Mouse (Mus musculus): ENCODE data around the gene Rpl27a. TPM values are rescaled to one million over a fixed set of nuclear protein-coding genes. Genes with fewer than 3 reads are reported as not detected.

Rpl27a gene
- polyA plus RNA-seq, 1 experiment from 2014 or later = 127 TPM

- 55% methylated on average over 3 of the region's 3 CpGs for WGBS
- no peak for ATAC-seq (ENCODE audit: insufficient number of reproducible peaks, insufficient read depth, low FRiP score, low TSS enrichment)
- H3K36me3 ChIP-seq = peaks cover 54% of the 10 kb centered on the region
Measured at GRCm38 (mm10) chr7:109527536-109527935, 8.6 kb downstream of the Rpl27a start.

GRCm38 (mm10) chr7:109528356-109528755, 9.4 kb downstream of the Rpl27a start:
- Histone ChIP-seq H3K4me3 (no peak overlapping the region), H3K36me3 (peaks cover 49% of the 10 kb centered on the region), H3K9ac (no peak overlapping the region), H3K4me1 (no peaks in the 10 kb centered on the region), H3K27ac (no peak overlapping the region), H3K27me3 (no peaks in the 10 kb centered on the region), H3K4me2 (replicated peaks) (no peak overlapping the region), H3K9me3 (no peaks in the 10 kb centered on the region)
- ATAC-seq (ENCODE audit: insufficient number of reproducible peaks, insufficient read depth, low FRiP score, low TSS enrichment) = peak; percentile 65; the same call in 1 of the 2 replicates
- 10% methylated on average over 3 of the region's 3 CpGs for WGBS

More at GRCm38 (mm10) chr7:109527536-109527935, 8.6 kb downstream of the Rpl27a start:
- Histone ChIP-seq H3K4me2 (replicated peaks) (no peak overlapping the region), H3K9me3 (no peaks in the 10 kb centered on the region), H3K9ac (no peak overlapping the region), H3K27me3 (no peaks in the 10 kb centered on the region), H3K27ac (no peak overlapping the region), H3K4me3 (no peak overlapping the region), H3K4me1 (no peaks in the 10 kb centered on the region)

GRCm38 (mm10) chr7:109529741-109530140, 10.8 kb downstream of the Rpl27a start:
- no peaks in the 10 kb centered on the region for H3K27me3 ChIP-seq
- no peaks in the 10 kb centered on the region for H3K9me3 ChIP-seq
- peaks cover 44% of the 10 kb centered on the region for H3K36me3 ChIP-seq
- ATAC-seq (ENCODE audit: insufficient number of reproducible peaks, insufficient read depth, low FRiP score, low TSS enrichment) = no peak
- 79% methylated on average over 2 of the region's 2 CpGs for WGBS
- H3K4me3 ChIP-seq = no peak overlapping the region
- no peaks in the 10 kb centered on the region for H3K4me1 ChIP-seq
- H3K4me2 ChIP-seq (replicated peaks) = no peak overlapping the region
- no peak overlapping the region for H3K9ac ChIP-seq
- H3K27ac ChIP-seq = no peak overlapping the region

- ATAC-seq (ENCODE audit: insufficient number of reproducible peaks, insufficient read depth, low FRiP score, low TSS enrichment) = no peak
- peaks cover 47% of the 10 kb centered on the region for H3K36me3 ChIP-seq
- H3K4me1 ChIP-seq = 0 out of 2 replicates have a peak, but pooled peaks cover under 1% of the 10 kb centered on the region
- no peaks in the 10 kb centered on the region for H3K9me3 ChIP-seq
- H3K4me3 ChIP-seq = no peak overlapping the region
- 87% methylated on average over 5 of the region's 5 CpGs for WGBS
- H3K27ac ChIP-seq = no peak overlapping the region
- H3K4me2 ChIP-seq (replicated peaks) = no peak overlapping the region
- H3K27me3 ChIP-seq = no peaks in the 10 kb centered on the region
- no peak overlapping the region for H3K9ac ChIP-seq
Measured at GRCm38 (mm10) chr7:109531501-109531900, 12.6 kb downstream of the Rpl27a start.

- WGBS = 84% methylated on average over 3 of the region's 3 CpGs
- Histone ChIP-seq H3K36me3 (peaks cover 43% of the 10 kb centered on the region), H3K4me3 (no peak overlapping the region), H3K9me3 (no peaks in the 10 kb centered on the region), H3K4me2 (replicated peaks) (no peak overlapping the region), H3K4me1 (0 out of 2 replicates have a peak, but pooled peaks cover 3% of the 10 kb centered on the region), H3K9ac (no peak overlapping the region), H3K27ac (no peak overlapping the region), H3K27me3 (no peaks in the 10 kb centered on the region)
- no peak for ATAC-seq (ENCODE audit: insufficient number of reproducible peaks, insufficient read depth, low FRiP score, low TSS enrichment)
Measured at GRCm38 (mm10) chr7:109532691-109533090, 13.7 kb downstream of the Rpl27a start.

GRCm38 (mm10) chr7:109533129-109533528, 14.2 kb downstream of the Rpl27a start:
- H3K4me3 ChIP-seq = no peak overlapping the region
- H3K4me1 ChIP-seq = 0 out of 2 replicates have a peak, but pooled peaks cover 3% of the 10 kb centered on the region
- peaks cover 43% of the 10 kb centered on the region for H3K36me3 ChIP-seq
- H3K4me2 ChIP-seq (replicated peaks) = no peak overlapping the region
- no peak overlapping the region for H3K27ac ChIP-seq
- ATAC-seq (ENCODE audit: insufficient number of reproducible peaks, insufficient read depth, low FRiP score, low TSS enrichment) = no peak
- H3K9me3 ChIP-seq = no peaks in the 10 kb centered on the region
- H3K27me3 ChIP-seq = no peaks in the 10 kb centered on the region
- 77% methylated on average over 4 of the region's 4 CpGs for WGBS
- H3K9ac ChIP-seq = no peak overlapping the region

GRCm38 (mm10) chr7:109533888-109534287, 14.9 kb downstream of the Rpl27a start:
- H3K4me1 ChIP-seq = 0 out of 2 replicates have a peak, but pooled peaks cover 3% of the 10 kb centered on the region
- peaks cover 46% of the 10 kb centered on the region for H3K36me3 ChIP-seq
- no peak overlapping the region for H3K27ac ChIP-seq
- WGBS = 90% methylated on average over 4 of the region's 4 CpGs
- H3K9me3 ChIP-seq = no peaks in the 10 kb centered on the region
- H3K27me3 ChIP-seq = no peaks in the 10 kb centered on the region
- ATAC-seq (ENCODE audit: insufficient number of reproducible peaks, insufficient read depth, low FRiP score, low TSS enrichment) = no peak
- H3K4me2 ChIP-seq (replicated peaks) = no peak overlapping the region
- no peak overlapping the region for H3K9ac ChIP-seq
- H3K4me3 ChIP-seq = no peak overlapping the region

GRCm38 (mm10) chr7:109534921-109535320, 16.0 kb downstream of the Rpl27a start:
- 0 out of 2 replicates have a peak, but pooled peaks cover 3% of the 10 kb centered on the region for H3K4me1 ChIP-seq
- H3K36me3 ChIP-seq = peaks cover 49% of the 10 kb centered on the region
- ATAC-seq (ENCODE audit: insufficient number of reproducible peaks, insufficient read depth, low FRiP score, low TSS enrichment) = no peak
- H3K9me3 ChIP-seq = no peaks in the 10 kb centered on the region
- no peak overlapping the region for H3K4me2 ChIP-seq (replicated peaks)
- no peak overlapping the region for H3K27ac ChIP-seq
- H3K27me3 ChIP-seq = no peaks in the 10 kb centered on the region
- no peak overlapping the region for H3K9ac ChIP-seq
- H3K4me3 ChIP-seq = no peak overlapping the region
- 89% methylated on average over 3 of the region's 3 CpGs for WGBS

- H3K27me3 ChIP-seq = no peaks in the 10 kb centered on the region
- peaks cover 45% of the 10 kb centered on the region for H3K36me3 ChIP-seq
- peak; percentile 73; the same call in 1 of the 2 replicates for ATAC-seq (ENCODE audit: insufficient number of reproducible peaks, insufficient read depth, low FRiP score, low TSS enrichment)
- H3K9ac ChIP-seq = no peak overlapping the region
- H3K4me3 ChIP-seq = no peak overlapping the region
- H3K4me1 ChIP-seq = 0 out of 2 replicates have a peak, but pooled peaks cover 3% of the 10 kb centered on the region
- H3K27ac ChIP-seq = peak overlapping the region; percentile 26
- H3K4me2 ChIP-seq (replicated peaks) = no peak overlapping the region
- 58% methylated on average over 4 of the region's 4 CpGs for WGBS
- H3K9me3 ChIP-seq = no peaks in the 10 kb centered on the region
Measured at GRCm38 (mm10) chr7:109536451-109536946, 17.6 kb downstream of the Rpl27a start.

- Histone ChIP-seq H3K36me3 (peaks cover 49% of the 10 kb centered on the region), H3K4me3 (no peak overlapping the region), H3K4me2 (replicated peaks) (no peak overlapping the region), H3K27me3 (no peaks in the 10 kb centered on the region), H3K27ac (no peak overlapping the region), H3K9ac (no peak overlapping the region), H3K4me1 (0 out of 2 replicates have a peak, but pooled peaks cover 3% of the 10 kb centered on the region), H3K9me3 (no peaks in the 10 kb centered on the region)
- ATAC-seq (ENCODE audit: insufficient number of reproducible peaks, insufficient read depth, low FRiP score, low TSS enrichment) = no peak
Measured at GRCm38 (mm10) chr7:109540902-109541301, 22.0 kb downstream of the Rpl27a start.

- no peak for ATAC-seq (ENCODE audit: insufficient number of reproducible peaks, insufficient read depth, low FRiP score, low TSS enrichment)
- H3K9me3 ChIP-seq = no peaks in the 10 kb centered on the region
- no peaks in the 10 kb centered on the region for H3K27me3 ChIP-seq
- 88% methylated on average over 10 of the region's 10 CpGs for WGBS
- peaks cover 49% of the 10 kb centered on the region for H3K36me3 ChIP-seq
- no peak overlapping the region for H3K4me3 ChIP-seq
- H3K27ac ChIP-seq = no peak overlapping the region
- no peak overlapping the region for H3K9ac ChIP-seq
- H3K4me1 ChIP-seq = no peaks in the 10 kb centered on the region
- no peak overlapping the region for H3K4me2 ChIP-seq (replicated peaks)
Measured at GRCm38 (mm10) chr7:109541609-109542363, 22.8 kb downstream of the Rpl27a start.

GRCm38 (mm10) chr7:109542364-109542628, 23.3 kb downstream of the Rpl27a start:
- Histone ChIP-seq H3K36me3 (peaks cover 48% of the 10 kb centered on the region), H3K4me3 (no peak overlapping the region), H3K4me2 (replicated peaks) (no peak overlapping the region), H3K9ac (no peak overlapping the region), H3K27me3 (no peaks in the 10 kb centered on the region), H3K9me3 (no peaks in the 10 kb centered on the region), H3K27ac (no peak overlapping the region), H3K4me1 (no peaks in the 10 kb centered on the region)
- no peak for ATAC-seq (ENCODE audit: insufficient number of reproducible peaks, insufficient read depth, low FRiP score, low TSS enrichment)
- 88% methylated on average over 3 of the region's 3 CpGs for WGBS

Measured in embryonic facial prominence, embryonic 12.5 days (tissue).